Mouse (Mus musculus): ENCODE measurements around the gene Spaca4. TPM values are rescaled to one million over a fixed set of nuclear protein-coding genes. Genes with fewer than 3 reads are reported as not detected.

The Spaca4 gene
- not detected in 2 replicates for polyA plus RNA-seq (2012; ENCODE audit: insufficient read depth, insufficient read length, missing spikeins)

GRCm38 (mm10) chr7:45725713-45726112, at the start of gene Spaca4:
Gene Spaca4, minus strand, starts transcription at chr7:45725813.
- no peak within 1 kb of the TSS for H3K27ac ChIP-seq (replicated peaks; ENCODE audit: low read depth, low read length)
- no peaks in the 10 kb centered on the region for H3K4me1 ChIP-seq (ENCODE audit: control insufficient read depth, insufficient read depth, insufficient read length, low read length)
- no peak within 1 kb of the TSS for H3K4me3 ChIP-seq (ENCODE audit: insufficient read depth, low read depth, low read length)

- Histone ChIP-seq H3K4me1 (ENCODE audit: control insufficient read depth, insufficient read depth, insufficient read length, low read length) (no peaks in the 10 kb centered on the region), H3K4me3 (ENCODE audit: insufficient read depth, low read depth, low read length) (no peak overlapping the region), H3K27ac (replicated peaks; ENCODE audit: low read depth, low read length) (no peak overlapping the region)
Observed at GRCm38 (mm10) chr7:45775237-45775636, 49.6 kb upstream of the Spaca4 start.

GRCm38 (mm10) chr7:45771101-45771500, 45.5 kb upstream of the Spaca4 start:
- Histone ChIP-seq H3K27ac (replicated peaks; ENCODE audit: low read depth, low read length) (no peak overlapping the region), H3K4me1 (ENCODE audit: control insufficient read depth, insufficient read depth, insufficient read length, low read length) (no peaks in the 10 kb centered on the region), H3K4me3 (ENCODE audit: insufficient read depth, low read depth, low read length) (no peak overlapping the region)

GRCm38 (mm10) chr7:45770427-45771082, 44.9 kb upstream of the Spaca4 start:
- no peak overlapping the region for H3K27ac ChIP-seq (replicated peaks; ENCODE audit: low read depth, low read length)
- no peaks in the 10 kb centered on the region for H3K4me1 ChIP-seq (ENCODE audit: control insufficient read depth, insufficient read depth, insufficient read length, low read length)
- H3K4me3 ChIP-seq (ENCODE audit: insufficient read depth, low read depth, low read length) = no peak overlapping the region

GRCm38 (mm10) chr7:45767500-45767899, 41.9 kb upstream of the Spaca4 start:
- Histone ChIP-seq H3K27ac (replicated peaks; ENCODE audit: low read depth, low read length) (no peak overlapping the region), H3K4me1 (ENCODE audit: control insufficient read depth, insufficient read depth, insufficient read length, low read length) (no peaks in the 10 kb centered on the region), H3K4me3 (ENCODE audit: insufficient read depth, low read depth, low read length) (no peak overlapping the region)

GRCm38 (mm10) chr7:45766764-45767163, 41.2 kb upstream of the Spaca4 start:
- H3K27ac ChIP-seq (replicated peaks; ENCODE audit: low read depth, low read length) = no peak overlapping the region
- no peak overlapping the region for H3K4me3 ChIP-seq (ENCODE audit: insufficient read depth, low read depth, low read length)
- H3K4me1 ChIP-seq (ENCODE audit: control insufficient read depth, insufficient read depth, insufficient read length, low read length) = no peaks in the 10 kb centered on the region

GRCm38 (mm10) chr7:45765995-45766394, 40.4 kb upstream of the Spaca4 start:
- H3K4me1 ChIP-seq (ENCODE audit: control insufficient read depth, insufficient read depth, insufficient read length, low read length) = no peaks in the 10 kb centered on the region
- no peak overlapping the region for H3K27ac ChIP-seq (replicated peaks; ENCODE audit: low read depth, low read length)
- no peak overlapping the region for H3K4me3 ChIP-seq (ENCODE audit: insufficient read depth, low read depth, low read length)

GRCm38 (mm10) chr7:45760151-45760550, 34.5 kb upstream of the Spaca4 start:
- H3K4me1 ChIP-seq (ENCODE audit: control insufficient read depth, insufficient read depth, insufficient read length, low read length) = no peaks in the 10 kb centered on the region
- H3K4me3 ChIP-seq (ENCODE audit: insufficient read depth, low read depth, low read length) = no peak overlapping the region
- H3K27ac ChIP-seq (replicated peaks; ENCODE audit: low read depth, low read length) = no peak overlapping the region

GRCm38 (mm10) chr7:45759400-45759799, 33.8 kb upstream of the Spaca4 start:
- Histone ChIP-seq H3K4me3 (ENCODE audit: insufficient read depth, low read depth, low read length) (no peak overlapping the region), H3K27ac (replicated peaks; ENCODE audit: low read depth, low read length) (no peak overlapping the region), H3K4me1 (ENCODE audit: control insufficient read depth, insufficient read depth, insufficient read length, low read length) (no peaks in the 10 kb centered on the region)

GRCm38 (mm10) chr7:45755703-45756102, 30.1 kb upstream of the Spaca4 start:
- no peaks in the 10 kb centered on the region for H3K4me1 ChIP-seq (ENCODE audit: control insufficient read depth, insufficient read depth, insufficient read length, low read length)
- no peak overlapping the region for H3K4me3 ChIP-seq (ENCODE audit: insufficient read depth, low read depth, low read length)
- H3K27ac ChIP-seq (replicated peaks; ENCODE audit: low read depth, low read length) = no peak overlapping the region

GRCm38 (mm10) chr7:45750162-45750561, 24.5 kb upstream of the Spaca4 start:
- H3K4me1 ChIP-seq (ENCODE audit: control insufficient read depth, insufficient read depth, insufficient read length, low read length) = no peaks in the 10 kb centered on the region
- H3K4me3 ChIP-seq (ENCODE audit: insufficient read depth, low read depth, low read length) = no peak overlapping the region
- no peak overlapping the region for H3K27ac ChIP-seq (replicated peaks; ENCODE audit: low read depth, low read length)

- H3K4me1 ChIP-seq (ENCODE audit: control insufficient read depth, insufficient read depth, insufficient read length, low read length) = no peaks in the 10 kb centered on the region
- no peak overlapping the region for H3K27ac ChIP-seq (replicated peaks; ENCODE audit: low read depth, low read length)
- no peak overlapping the region for H3K4me3 ChIP-seq (ENCODE audit: insufficient read depth, low read depth, low read length)
Observed at GRCm38 (mm10) chr7:45749401-45749800, 23.8 kb upstream of the Spaca4 start.

GRCm38 (mm10) chr7:45748110-45748509, 22.5 kb upstream of the Spaca4 start:
- Histone ChIP-seq H3K27ac (replicated peaks; ENCODE audit: low read depth, low read length) (no peak overlapping the region), H3K4me1 (ENCODE audit: control insufficient read depth, insufficient read depth, insufficient read length, low read length) (no peaks in the 10 kb centered on the region), H3K4me3 (ENCODE audit: insufficient read depth, low read depth, low read length) (no peak overlapping the region)

- Histone ChIP-seq H3K4me1 (ENCODE audit: control insufficient read depth, insufficient read depth, insufficient read length, low read length) (no peaks in the 10 kb centered on the region), H3K27ac (replicated peaks; ENCODE audit: low read depth, low read length) (no peak overlapping the region), H3K4me3 (ENCODE audit: insufficient read depth, low read depth, low read length) (no peak overlapping the region)
Observed at GRCm38 (mm10) chr7:45747450-45747849, 21.8 kb upstream of the Spaca4 start.

- Histone ChIP-seq H3K4me1 (ENCODE audit: control insufficient read depth, insufficient read depth, insufficient read length, low read length) (no peaks in the 10 kb centered on the region), H3K27ac (replicated peaks; ENCODE audit: low read depth, low read length) (no peak overlapping the region), H3K4me3 (ENCODE audit: insufficient read depth, low read depth, low read length) (no peak overlapping the region)
Observed at GRCm38 (mm10) chr7:45746518-45746917, 20.9 kb upstream of the Spaca4 start.

- Histone ChIP-seq H3K4me1 (ENCODE audit: control insufficient read depth, insufficient read depth, insufficient read length, low read length) (no peaks in the 10 kb centered on the region), H3K27ac (replicated peaks; ENCODE audit: low read depth, low read length) (no peak overlapping the region), H3K4me3 (ENCODE audit: insufficient read depth, low read depth, low read length) (no peak overlapping the region)
Observed at GRCm38 (mm10) chr7:45744387-45744786, 18.8 kb upstream of the Spaca4 start.
